Mouse (Mus musculus) limb, embryonic 14.5 days (tissue): ENCODE measurements at regions not wholly inside any gene's neighbourhood (a gene's known extent, or its start where the extent isn't known, plus 50 kb on each side); places are given as distances from the start of the nearest gene placed in this dataset.

Source experiments
- ATAC-seq: fragments of 200-750 bp; cut with Nextera tagmentation; 2 replicates; pipeline ENCODE4 v1.8.0; 2017; ENCODE audit warnings: low read depth, moderate number of reproducible peaks, moderate TSS enrichment; ENCODE audit not compliant: low FRiP score
- DNase-seq: peaks from one replicate; pipeline ENCODE4 v3.0.0-alpha.2; 2015; ENCODE audit warnings: low spot score
- H3K27ac ChIP-seq: fragments of 300-500 bp; sonication (generic); replicated peaks from 2 replicates; pipeline ENCODE4 v1.5.1; 2014; ENCODE audit warnings: low read depth, mild to moderate bottlenecking, low read length, moderate library complexity, mixed read lengths
- H3K27me3 ChIP-seq: fragments of 300-500 bp; sonication (generic); 2 replicates; pipeline ENCODE4 v1.6.1; 2014; ENCODE audit warnings: low read length, mixed read lengths; ENCODE audit not compliant: control insufficient read depth, insufficient read depth
- H3K36me3 ChIP-seq: fragments of 300-500 bp; sonication (generic); 2 replicates; pipeline ENCODE4 v1.6.1; 2014; ENCODE audit warnings: mild to moderate bottlenecking, low read length, moderate library complexity, mixed read lengths; ENCODE audit not compliant: control insufficient read depth, insufficient read depth
- H3K4me1 ChIP-seq: fragments of 300-500 bp; sonication (generic); 2 replicates; pipeline ENCODE4 v1.6.1; 2014; ENCODE audit warnings: antibody characterized with exemption, low read length, mixed read lengths; ENCODE audit not compliant: control insufficient read depth, insufficient read depth
- H3K4me2 ChIP-seq: fragments of 300-500 bp; sonication (generic); replicated peaks from 2 replicates; pipeline ENCODE4 v1.6.1; 2014; ENCODE audit warnings: low read depth, mild to moderate bottlenecking, low read length, moderate library complexity; ENCODE audit not compliant: severe bottlenecking
- H3K4me3 ChIP-seq: fragments of 300-500 bp; sonication (generic); replicated peaks from 2 replicates; pipeline ENCODE4 v1.5.1; 2014; ENCODE audit warnings: low read length
- H3K9ac ChIP-seq: fragments of 300-500 bp; sonication (generic); 2 replicates; pipeline ENCODE4 v1.6.1; 2014; ENCODE audit warnings: mild to moderate bottlenecking, low read depth, low read length, moderate library complexity; ENCODE audit not compliant: severe bottlenecking
- H3K9me3 ChIP-seq: fragments of 300-500 bp; sonication (generic); 2 replicates; pipeline ENCODE4 v1.6.1; 2016; ENCODE audit warnings: low read length; ENCODE audit not compliant: control insufficient read depth
- POLR2A ChIP-seq: fragments of 200-500 bp; IDR thresholded peaks from 2 replicates; pipeline ENCODE4 v1.8.0; 2012; ENCODE audit warnings: inconsistent platforms, mild to moderate bottlenecking, moderate library complexity, borderline replicate concordance; ENCODE audit not compliant: insufficient read depth, insufficient read length; ENCODE audit errors: extremely low read depth
- WGBS: fragments of 180-500 bp; shearing (Covaris S2); extraction: QIAGEN DNeasy Blood & Tissue Kit; methylation state at CpG from one replicate; pipeline ENCODE4 v1.1.7; 2014; 5-methylcytosine and 5-hydroxymethylcytosine counted together

DNA sequence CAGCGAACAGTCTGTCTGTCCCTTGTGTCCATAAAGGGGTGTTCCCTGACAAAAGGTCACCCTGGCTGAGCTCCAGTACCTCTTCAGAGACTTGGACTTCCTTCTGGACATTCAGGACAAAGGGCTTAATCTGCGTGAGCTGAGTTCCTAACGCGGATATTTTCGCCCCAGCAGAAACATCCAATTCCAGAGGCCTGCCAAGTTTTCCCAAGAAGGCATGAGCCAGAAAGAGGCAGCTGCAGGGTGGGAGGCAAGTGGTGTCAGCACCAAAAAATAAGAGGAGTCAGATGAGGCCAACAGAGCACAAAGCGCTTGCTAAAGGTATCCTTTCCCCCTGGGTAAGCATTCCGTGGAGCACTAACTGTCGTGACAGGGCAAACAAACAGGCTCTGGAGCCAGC is 216.9 kb upstream of the Ccdc122 start:
- 45% methylated on average over 8 of the region's 8 CpGs for WGBS
- H3K4me2 ChIP-seq: no peak overlapping the region
- TF ChIP-seq POLR2A: no peak
- H3K9ac ChIP-seq: no peak overlapping the region
- DNase-seq (peak; percentile 41), ATAC-seq (no peak)
- H3K4me1 ChIP-seq: peaks cover 25% of the 10 kb centered on the region
- no peaks in the 10 kb centered on the region for H3K9me3 ChIP-seq
- H3K36me3 ChIP-seq: no peaks in the 10 kb centered on the region
- H3K27me3 ChIP-seq: no peaks in the 10 kb centered on the region
- peak overlapping the region; percentile 14; the same call in 1 of the 2 replicates for H3K27ac ChIP-seq
- no peak overlapping the region for H3K4me3 ChIP-seq

DNA sequence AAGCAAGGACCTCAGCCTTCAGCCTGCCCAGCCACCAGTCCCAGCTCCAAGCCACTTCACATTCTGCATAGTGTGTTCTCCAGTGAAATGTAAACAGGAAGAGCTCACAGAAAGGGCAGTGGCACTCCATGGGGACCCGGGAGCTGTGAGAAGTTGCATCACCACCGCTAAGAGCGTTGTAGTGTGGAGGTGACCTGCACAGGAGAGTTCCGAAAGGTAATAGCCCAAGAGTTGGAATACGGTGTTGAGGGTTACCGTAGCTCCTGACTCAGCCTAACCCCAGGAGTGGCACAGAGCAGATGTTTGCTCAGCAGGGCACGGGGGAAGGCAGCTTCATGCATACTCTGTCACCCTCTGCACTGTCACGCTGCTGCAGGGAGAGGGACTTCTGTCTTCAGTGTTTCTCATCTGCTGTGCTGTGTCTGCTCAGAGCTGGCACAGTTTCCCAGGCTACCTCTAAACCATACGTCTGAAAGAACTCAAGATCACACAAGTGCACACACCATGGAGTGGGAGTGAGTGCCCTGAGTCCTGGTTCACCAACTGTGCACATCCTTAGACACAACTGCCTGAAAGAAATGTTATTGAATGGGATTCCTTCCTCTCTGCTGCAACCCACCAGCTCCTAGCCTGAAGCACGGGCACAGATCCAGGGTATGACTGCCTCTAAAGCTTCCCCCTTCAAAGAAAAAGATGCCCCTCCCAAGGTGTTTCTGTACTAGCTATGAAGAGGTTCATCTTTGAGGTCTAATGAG is 218.1 kb upstream of the Ccdc122 start:
- Histone ChIP-seq H3K9me3 (no peaks in the 10 kb centered on the region), H3K4me3 (no peak overlapping the region), H3K9ac (no peak overlapping the region), H3K4me2 (no peak overlapping the region), H3K27ac (no peak overlapping the region), H3K27me3 (no peaks in the 10 kb centered on the region), H3K36me3 (no peaks in the 10 kb centered on the region), H3K4me1 (peaks cover 25% of the 10 kb centered on the region)
- TF ChIP-seq POLR2A: no peak
- DNase-seq (no peak), ATAC-seq (no peak)
- WGBS: 68% methylated on average over 10 of the region's 10 CpGs

DNA sequence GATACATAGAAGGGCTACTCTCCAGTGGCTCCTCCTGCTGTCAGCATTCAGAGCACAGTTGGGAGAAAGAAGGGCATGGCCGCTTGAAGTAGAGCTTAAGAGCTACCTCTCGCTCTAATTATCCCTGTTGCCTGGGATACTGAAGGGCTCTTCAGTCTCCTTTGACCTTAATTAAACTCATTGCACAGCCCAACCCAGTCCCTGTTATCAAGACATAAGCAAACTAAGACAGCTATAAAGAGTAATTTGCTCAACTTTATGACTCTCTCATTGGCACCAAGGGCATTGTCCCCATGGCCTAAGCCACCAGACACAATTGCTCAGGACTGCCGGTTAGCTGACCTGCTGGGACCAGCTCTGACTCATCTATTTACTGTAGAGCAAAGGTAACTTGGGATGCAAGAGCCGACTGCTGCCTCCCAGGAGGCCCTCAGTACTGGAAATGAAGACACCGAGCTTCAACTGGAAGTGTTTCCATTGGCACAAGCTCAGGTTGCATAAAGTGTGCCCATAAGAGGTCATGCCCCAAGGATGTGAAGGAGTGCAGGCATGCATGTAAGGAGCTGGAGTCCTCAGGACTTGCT is 219.3 kb upstream of the Ccdc122 start:
- no peak overlapping the region for H3K27ac ChIP-seq
- H3K9ac ChIP-seq: no peak overlapping the region
- ATAC-seq (no peak), DNase-seq (no peak)
- H3K4me1 ChIP-seq: peaks cover 32% of the 10 kb centered on the region
- H3K4me2 ChIP-seq: no peak overlapping the region
- WGBS: 42% methylated on average over 5 of the region's 5 CpGs
- H3K36me3 ChIP-seq: no peaks in the 10 kb centered on the region
- no peak overlapping the region for H3K4me3 ChIP-seq
- TF ChIP-seq POLR2A: no peak
- no peaks in the 10 kb centered on the region for H3K9me3 ChIP-seq
- no peaks in the 10 kb centered on the region for H3K27me3 ChIP-seq

DNA sequence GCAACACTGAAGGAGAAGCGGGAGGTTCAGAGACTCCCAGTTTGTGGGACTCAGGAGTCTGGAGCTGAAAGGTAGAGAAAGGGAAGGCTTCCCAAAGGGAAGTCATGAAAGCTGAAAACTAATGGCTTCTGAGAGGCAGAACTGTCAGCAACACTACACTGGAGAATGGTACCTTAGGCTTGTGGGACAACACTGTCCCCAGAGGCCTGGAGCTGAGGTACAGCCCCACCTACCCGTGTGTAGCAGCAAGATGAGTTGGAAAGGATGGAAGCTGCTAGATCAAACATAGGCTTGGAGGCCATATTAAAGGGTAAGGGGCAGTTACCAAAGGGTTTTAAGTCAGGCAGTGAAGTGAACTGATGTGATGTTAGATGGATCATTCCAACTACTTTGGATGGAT is 219.9 kb upstream of the Ccdc122 start:
- Histone ChIP-seq H3K36me3 (no peaks in the 10 kb centered on the region), H3K27ac (no peak overlapping the region), H3K9me3 (no peaks in the 10 kb centered on the region), H3K9ac (no peak overlapping the region), H3K27me3 (no peaks in the 10 kb centered on the region), H3K4me3 (no peak overlapping the region), H3K4me1 (peaks cover 38% of the 10 kb centered on the region), H3K4me2 (no peak overlapping the region)
- TF ChIP-seq POLR2A: no peak
- DNase-seq (no peak), ATAC-seq (no peak)
- 87% methylated on average over 2 of the region's 2 CpGs for WGBS

DNA sequence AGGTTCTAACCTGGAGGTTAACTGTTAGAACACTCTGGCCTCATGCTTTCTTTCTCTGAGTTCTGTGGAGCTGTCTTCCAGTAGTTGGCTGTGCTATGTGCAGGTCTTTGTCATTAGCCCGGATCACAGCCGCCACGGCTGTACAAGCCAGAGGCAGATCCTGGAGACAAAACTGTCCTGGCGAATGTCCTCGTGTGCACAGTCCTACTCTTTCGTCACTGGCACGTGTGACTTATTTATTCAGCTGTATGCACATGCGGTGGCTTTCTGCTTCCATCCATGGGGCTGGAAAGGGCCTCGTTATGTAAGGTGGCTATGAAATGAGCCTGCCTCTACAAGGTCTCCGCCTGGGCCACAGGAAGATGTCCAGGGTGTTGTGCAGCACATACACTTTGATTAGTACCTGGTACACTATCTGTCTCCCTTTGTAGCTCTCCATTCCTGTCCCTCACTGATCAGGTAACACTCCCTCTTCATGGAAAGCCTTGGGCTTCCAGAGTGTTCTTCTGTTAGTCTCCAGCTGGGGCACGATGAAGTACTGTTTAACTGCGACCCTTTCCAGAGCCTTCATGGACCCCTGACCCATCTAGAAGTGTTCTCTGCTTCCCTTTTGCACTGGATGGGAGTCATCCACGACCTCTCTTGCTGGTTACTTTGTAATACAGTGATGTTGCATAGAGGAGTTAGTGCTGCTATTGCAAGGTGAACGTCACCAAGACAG is 224.3 kb upstream of the Ccdc122 start:
- H3K9me3 ChIP-seq: no peaks in the 10 kb centered on the region
- H3K27me3 ChIP-seq: no peaks in the 10 kb centered on the region
- H3K27ac ChIP-seq: peak overlapping the region; percentile 61
- H3K4me3 ChIP-seq: no peak overlapping the region
- peaks cover 28% of the 10 kb centered on the region for H3K4me1 ChIP-seq
- H3K9ac ChIP-seq: no peak overlapping the region
- ATAC-seq (no peak), DNase-seq (no peak)
- H3K4me2 ChIP-seq: no peak overlapping the region
- no peaks in the 10 kb centered on the region for H3K36me3 ChIP-seq
- WGBS: 54% methylated on average over 14 of the region's 14 CpGs
- TF ChIP-seq POLR2A: no peak
